Mouse (Mus musculus) ES-E14 (cell line): ENCODE data around the gene Serpinb1a. TPM values are rescaled to one million over a fixed set of nuclear protein-coding genes. Genes with fewer than 3 reads are reported as not detected.

Experiments used
- DNase-seq: peaks from one replicate; pipeline ENCODE4 v3.0.0-alpha.2; 2013; ENCODE audit warnings: low read depth, low spot score
- H3K27ac ChIP-seq: 2 replicates; pipeline ENCODE4 v1.5.1; 2012; ENCODE audit warnings: low read depth, mild to moderate bottlenecking, low read length, moderate library complexity, mixed read lengths; ENCODE audit not compliant: poor library complexity, insufficient read depth, severe bottlenecking
- H3K36me3 ChIP-seq: 2 replicates; pipeline ENCODE4 v1.6.1; 2012; ENCODE audit warnings: mild to moderate bottlenecking, low read length, moderate library complexity, mixed read lengths; ENCODE audit not compliant: control insufficient read depth, poor library complexity, insufficient read depth, severe bottlenecking
- H3K4me1 ChIP-seq, 2 experiments: fragments of 150-350 bp in 1 of 2; sonication (generic) in 1 of 2; 2 replicates each; pipeline ENCODE4 v1.6.1; 2012; ENCODE audit warnings: low read length in 2 of 2, mild to moderate bottlenecking in 1 of 2, mixed read lengths in 1 of 2; ENCODE audit not compliant: control insufficient read depth in 2 of 2, insufficient read depth in 2 of 2, poor library complexity in 1 of 2
- H3K4me3 ChIP-seq, 2 experiments: fragments of 150-350 bp in 1 of 2; sonication (generic) in 1 of 2; 2 replicates each; pipeline ENCODE4 v1.5.1; 2012; ENCODE audit warnings: low read length in 2 of 2, low read depth in 1 of 2, mild to moderate bottlenecking in 1 of 2, mixed read lengths in 1 of 2; ENCODE audit not compliant: insufficient read depth in 1 of 2, poor library complexity in 1 of 2, severe bottlenecking in 1 of 2
- H3K9ac ChIP-seq: 2 replicates; pipeline ENCODE4 v1.6.1; 2012; ENCODE audit warnings: low read depth, mild to moderate bottlenecking, low read length, mixed read lengths; ENCODE audit not compliant: poor library complexity, insufficient read depth, severe bottlenecking
- H3K9me3 ChIP-seq: fragments of 150-350 bp; sonication (generic); 2 replicates; pipeline ENCODE4 v1.6.1; 2012; ENCODE audit warnings: low read depth, mild to moderate bottlenecking, low read length; ENCODE audit not compliant: control insufficient read depth, insufficient read depth
- CHD2 ChIP-seq: IDR thresholded peaks from 2 replicates; pipeline ENCODE4 v1.6.1; 2014; ENCODE audit warnings: mild to moderate bottlenecking, low read depth, low read length, inconsistent platforms
- HCFC1 ChIP-seq: IDR thresholded peaks from 2 replicates; pipeline ENCODE4 v1.6.1; 2012; ENCODE audit warnings: low read length, inconsistent platforms, borderline replicate concordance; ENCODE audit not compliant: insufficient read depth
- MAFK ChIP-seq: IDR thresholded peaks from 2 replicates; pipeline ENCODE4 v1.6.1; 2014; ENCODE audit warnings: mild to moderate bottlenecking, low read depth, low read length, inconsistent platforms; ENCODE audit not compliant: insufficient read depth
- ZC3H11A ChIP-seq: IDR thresholded peaks from 2 replicates; pipeline ENCODE4 v1.6.1; 2012; ENCODE audit warnings: low read depth, mild to moderate bottlenecking, inconsistent platforms, low read length, borderline replicate concordance
- ZNF384 ChIP-seq: IDR thresholded peaks from 2 replicates; pipeline ENCODE4 v1.6.1; 2012; ENCODE audit warnings: low read depth, low read length, inconsistent platforms
- in situ Hi-C, 2 experiments: fragments of 600-800 bp; cut with MboI; formaldehyde crosslinking; loops; one replicate each; pipeline ENCODE4 v1.15.1; 2025; ENCODE audit warnings: low sequenced_read_pairs in 2 of 2, inconsistent platforms in 1 of 2; ENCODE audit not compliant: unreplicated experiment in 2 of 2
- total RNA-seq: library from RNA; depleted of rRNA; stranded (reverse); fragments of 300-350 nt; gene quantifications from 2 replicates; pipeline ENCODE4 v1.2.3, GENCODE M21; 2012; rRNA removed

Gene Serpinb1a
- total RNA-seq, 1 experiment, result 2.2 TPM

GRCm38 (mm10) chr13:32799131-32799530 is 51.9 kb downstream of the Serpinb1a start:
- no peaks in the 10 kb centered on the region for H3K36me3 ChIP-seq
- no peaks in the 10 kb centered on the region for H3K9me3 ChIP-seq
- in situ Hi-C loops, result no loop called here
- no peak overlapping the region for H3K4me3 ChIP-seq
- H3K4me1 ChIP-seq, result no peaks in the 10 kb centered on the region
- H3K27ac ChIP-seq, result no peak overlapping the region
- peak; percentile 87; the same call in 1 of the 2 replicates for TF ChIP-seq ZNF384
- TF ChIP-seq CHD2, result no peak
- no peak for DNase-seq
- no peak overlapping the region for H3K9ac ChIP-seq

- TF ChIP-seq ZNF384 (no peak), MAFK (no peak), HCFC1 (no peak), CHD2 (no peak), ZC3H11A (no peak)
- Histone ChIP-seq H3K27ac (no peak overlapping the region), H3K36me3 (no peaks in the 10 kb centered on the region), H3K9me3 (no peaks in the 10 kb centered on the region), H3K4me3 (no peak overlapping the region), H3K4me1 (no peaks in the 10 kb centered on the region), H3K9ac (no peak overlapping the region)
- in situ Hi-C loops, result no loop called here
- no peak for DNase-seq
Measured at GRCm38 (mm10) chr13:32797085-32797484, 53.9 kb downstream of the Serpinb1a start.

- TF ChIP-seq ZC3H11A (no peak), ZNF384 (no peak), HCFC1 (no peak), MAFK (no peak), CHD2 (no peak)
- in situ Hi-C loops, result no loop called here
- no peak overlapping the region for H3K4me3 ChIP-seq
- H3K36me3 ChIP-seq, result no peaks in the 10 kb centered on the region
- H3K4me1 ChIP-seq, result no peaks in the 10 kb centered on the region
- H3K27ac ChIP-seq, result no peak overlapping the region
- no peaks in the 10 kb centered on the region for H3K9me3 ChIP-seq
- no peak overlapping the region for H3K9ac ChIP-seq
- no peak for DNase-seq
Measured at GRCm38 (mm10) chr13:32795166-32795565, 55.8 kb downstream of the Serpinb1a start.

- TF ChIP-seq MAFK (no peak), ZC3H11A (no peak), HCFC1 (no peak), CHD2 (no peak), ZNF384 (no peak)
- Histone ChIP-seq H3K36me3 (no peaks in the 10 kb centered on the region), H3K9ac (no peak overlapping the region), H3K4me1 (no peaks in the 10 kb centered on the region), H3K27ac (no peak overlapping the region), H3K9me3 (no peaks in the 10 kb centered on the region), H3K4me3 (no peak overlapping the region)
- no peak for DNase-seq
- in situ Hi-C loops, result no loop called here
Measured at GRCm38 (mm10) chr13:32794619-32795018, 56.4 kb downstream of the Serpinb1a start.

Other genes starting within 250 kb of the Serpinb1a start
- gene Mylk4, start 67.2 kb downstream of the Serpinb1a start, total RNA-seq, result not detected in 2 replicates
- gene Wrnip1, start 49.1 kb downstream of the Serpinb1a start, total RNA-seq, result 30.8 and 44.8 TPM in 2 replicates
- gene D930007J09Rik, start 48.3 kb downstream of the Serpinb1a start, total RNA-seq, result 3.7 and 6.7 TPM in 2 replicates
- not detected in 2 replicates for gene Serpinb1c, start 47.0 kb upstream of the Serpinb1a start, total RNA-seq
- 0.69 and 2.5 TPM in 2 replicates for gene Serpinb6b, start 114.0 kb upstream of the Serpinb1a start, total RNA-seq
- 1.2 and 3.4 TPM in 2 replicates for gene Serpinb9, start 152.1 kb upstream of the Serpinb1a start, total RNA-seq
- gene Serpinb9b, start 176.2 kb upstream of the Serpinb1a start, total RNA-seq, result 3.5 and 12.3 TPM in 2 replicates
- gene Serpinb1b, start 227.4 kb upstream of the Serpinb1a start, total RNA-seq, result 0.11 and 0.22 TPM in 2 replicates